Mouse (Mus musculus) left cerebral cortex, adult 9 months (tissue): ENCODE data around the gene Armc10.
A peak's percentile ranks its signal among the peaks of the same experiment; 100 is the strongest.
"Not testable (repeated sequence)": the region's sequence is repeated elsewhere in the genome, so short reads cannot be mapped to it uniquely, and the experiment has no call there.

Experiments used
- DNase-seq, 2 experiments: peaks; one replicate each; pipeline ENCODE4 v3.0.0; 2022; ENCODE audit warnings: low spot score in 2 of 2

Armc10 gene

DNA sequence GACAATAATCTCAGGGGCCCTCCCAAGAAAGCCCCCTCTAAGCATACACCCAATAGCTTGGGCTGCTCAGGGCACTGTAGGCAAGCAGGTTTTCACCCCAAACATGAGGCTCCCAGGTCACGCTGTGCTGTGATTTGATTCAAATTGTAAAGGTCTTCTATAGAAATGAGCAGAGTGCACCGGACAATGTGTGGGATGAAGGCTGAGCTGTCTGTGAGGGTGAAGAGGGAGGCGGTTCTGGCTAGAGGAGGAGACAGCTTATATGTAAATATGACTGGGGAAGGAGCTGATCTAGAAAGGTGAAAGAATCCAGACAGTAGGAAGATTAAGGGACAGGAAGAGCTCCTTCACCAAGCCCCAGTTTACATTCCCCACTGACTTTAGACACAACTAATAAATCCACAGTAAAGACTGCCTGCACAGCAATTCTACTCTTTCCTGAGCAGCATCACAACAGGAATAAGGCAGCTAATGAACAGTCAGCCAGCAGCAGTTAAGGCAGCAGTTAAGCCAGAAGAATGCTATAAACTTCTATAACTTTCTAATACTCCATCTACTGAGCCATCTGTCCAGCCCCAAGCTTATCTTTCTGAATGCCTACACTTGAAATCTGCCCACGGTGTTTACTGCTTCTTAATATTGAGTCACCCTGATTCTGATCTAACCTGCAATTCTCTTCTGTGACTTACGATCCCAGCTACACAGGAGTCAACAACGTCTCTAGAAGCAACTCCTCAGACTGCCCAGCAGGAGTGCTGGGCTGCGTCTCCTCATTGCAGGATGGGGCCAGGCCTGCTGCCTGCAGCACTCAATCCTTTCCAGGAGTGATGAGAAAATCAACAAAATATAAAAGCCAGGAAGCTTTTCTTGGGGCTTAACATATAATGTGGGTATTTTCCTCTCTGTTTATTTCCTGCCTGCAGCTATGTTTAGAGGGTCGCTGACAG is 21.9 kb downstream of the Armc10 start:
- DNase-seq, result no peak

DNA sequence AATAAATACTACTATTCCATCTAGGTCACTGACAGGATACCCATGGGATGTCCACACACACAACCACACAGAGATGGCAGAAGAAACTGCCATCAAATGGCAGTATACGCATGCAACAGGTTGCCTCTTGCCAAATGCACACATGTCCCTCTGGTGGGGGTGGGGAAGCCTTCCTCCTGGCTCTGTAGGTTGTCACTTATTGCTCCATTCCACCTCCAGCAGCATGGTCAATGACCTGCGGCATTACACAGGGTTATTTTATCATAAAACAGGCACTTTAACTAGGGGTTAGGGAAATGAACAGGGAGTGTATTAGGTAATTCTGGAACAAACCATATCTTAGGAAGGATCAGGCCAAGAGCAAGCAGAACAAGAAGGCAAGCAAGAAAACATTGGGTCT is 23.7 kb downstream of the Armc10 start:
- no peak for DNase-seq

DNA sequence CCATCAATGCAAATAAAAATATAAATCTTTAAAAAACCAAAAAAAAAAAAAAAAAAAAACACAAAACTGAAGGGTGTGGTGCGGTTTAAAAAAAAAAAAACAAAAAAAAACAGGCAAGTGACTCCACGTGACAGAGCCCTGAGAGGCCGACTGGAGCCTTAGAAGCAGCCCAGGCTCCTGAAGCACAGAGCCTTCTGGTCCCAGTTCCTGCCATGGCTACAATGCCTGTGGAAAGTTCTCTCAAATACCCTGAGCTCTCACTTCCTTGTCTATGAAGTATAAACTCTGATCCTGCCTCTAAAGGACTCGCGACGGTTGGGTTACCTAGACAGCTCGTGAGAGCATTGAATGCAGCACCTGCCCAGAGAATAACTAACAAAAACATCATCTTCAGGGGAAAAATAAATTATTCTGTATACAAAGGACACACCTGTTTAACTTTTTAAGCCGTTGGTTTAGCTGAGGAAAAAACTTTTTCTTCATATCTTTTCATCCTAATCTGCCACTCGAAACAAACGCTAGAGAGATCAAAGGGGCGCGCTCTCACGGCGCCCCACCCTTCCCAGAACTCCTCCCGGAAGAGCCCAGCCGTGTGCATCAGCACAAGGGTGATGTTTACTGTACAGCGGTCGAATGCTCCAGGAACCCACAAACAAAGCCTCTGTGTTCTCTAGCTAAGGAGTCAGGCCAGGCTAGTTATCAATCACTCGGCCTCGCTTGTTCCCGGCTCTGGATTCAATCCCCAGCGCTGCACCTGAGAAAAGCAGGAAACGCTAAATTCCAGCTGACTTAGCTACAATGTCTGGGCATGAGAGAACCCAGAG is 27.4 kb downstream of the Armc10 start:
- no peak for DNase-seq

DNA sequence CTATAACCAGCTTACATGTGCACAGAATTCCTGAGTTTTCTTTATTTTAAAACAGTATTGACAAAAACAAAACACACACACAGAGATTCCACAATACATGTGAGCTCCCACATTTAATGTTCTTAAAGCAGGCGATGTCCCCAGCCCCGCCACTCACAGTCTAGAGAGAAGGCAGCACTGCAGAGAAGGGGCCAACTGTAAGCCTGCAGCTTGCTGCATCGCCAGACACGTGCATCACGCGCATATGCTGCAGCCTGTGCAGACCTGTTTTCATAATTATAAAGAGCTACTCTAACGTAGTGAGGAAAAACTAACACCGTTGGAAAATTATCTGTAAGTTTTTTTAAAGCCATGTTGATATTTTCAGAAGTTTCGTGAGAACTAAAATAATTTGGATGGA is 28.1 kb downstream of the Armc10 start:
- DNase-seq, result no peak

DNA sequence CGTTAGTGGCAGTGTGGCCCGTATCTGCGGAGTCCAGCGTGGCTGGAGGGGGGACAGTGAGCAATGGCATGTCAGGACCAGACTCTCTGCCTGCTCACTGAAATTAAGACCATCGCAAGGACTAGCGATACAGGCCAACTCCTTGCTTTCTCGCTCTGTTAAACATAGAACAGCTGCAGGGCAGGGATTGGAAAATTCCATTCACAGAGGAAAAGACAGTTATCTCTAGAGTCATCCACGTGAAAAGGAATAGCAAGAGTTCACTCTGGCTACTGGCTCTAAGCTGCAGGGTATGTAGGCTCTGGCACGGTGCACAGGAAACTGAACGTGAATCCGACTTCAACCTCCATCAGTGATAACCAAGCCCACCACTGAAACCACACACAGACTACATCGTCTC is 29.4 kb downstream of the Armc10 start:
- no peak for DNase-seq

DNA sequence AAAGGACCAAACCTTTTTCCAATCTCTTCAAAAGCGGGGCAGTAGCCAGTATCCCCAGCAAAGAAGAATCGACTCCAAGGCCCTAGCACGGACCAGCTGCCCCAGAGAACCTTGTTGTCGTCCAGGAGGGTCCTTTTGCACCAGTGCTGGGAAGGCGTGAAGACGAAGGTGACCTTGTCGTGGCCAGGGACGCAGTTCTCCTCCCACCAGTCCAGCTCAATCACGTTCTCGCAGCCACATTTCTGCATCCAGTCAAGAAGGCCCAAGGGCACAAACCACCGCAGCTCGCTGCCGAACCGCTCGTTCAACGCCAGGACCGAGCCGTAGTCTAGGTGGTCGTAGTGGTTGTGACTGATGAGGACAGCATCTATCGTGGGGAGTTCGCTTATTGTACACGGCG is 29.9 kb downstream of the Armc10 start:
- DNase-seq, result no peak

DNA sequence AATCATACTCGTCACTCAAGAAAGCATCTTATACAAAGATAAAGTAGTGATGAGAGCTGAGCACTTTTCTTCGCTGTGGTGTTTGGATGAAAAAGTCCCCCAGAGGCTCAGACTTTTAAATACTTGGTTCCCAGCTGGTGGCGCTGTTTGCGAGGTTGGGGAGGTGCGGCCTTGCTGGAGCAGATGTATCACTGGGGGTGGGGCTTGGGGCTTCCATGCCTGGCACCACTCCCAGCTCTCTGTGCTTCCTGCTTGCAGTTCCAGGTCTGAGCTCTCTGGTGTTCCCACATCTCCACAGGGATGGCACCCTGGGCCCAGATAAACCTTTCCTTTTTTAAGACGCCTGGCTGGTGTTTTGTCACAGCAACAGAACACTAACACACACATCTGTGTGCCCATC is 32.3 kb downstream of the Armc10 start:
- DNase-seq, result no peak

DNA sequence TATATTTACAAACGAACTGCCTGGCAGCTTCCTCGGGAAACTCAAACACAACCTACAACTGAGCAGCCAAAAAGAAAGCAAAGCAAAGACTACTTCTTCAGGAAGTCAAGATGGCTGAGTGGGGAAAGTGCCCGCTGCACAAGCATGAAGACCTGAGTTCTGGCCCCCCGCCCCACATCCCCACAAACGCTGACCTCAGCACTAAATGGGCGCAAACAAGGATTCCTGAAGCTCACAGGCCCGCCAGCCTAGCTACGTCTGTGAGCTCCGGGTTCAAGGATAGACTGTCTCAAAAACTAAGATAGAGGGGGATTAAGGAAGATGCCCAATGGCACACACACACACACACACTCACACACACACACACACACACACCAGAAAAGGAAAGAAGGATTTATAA is 32.8 kb downstream of the Armc10 start:
- DNase-seq, result no peak

DNA sequence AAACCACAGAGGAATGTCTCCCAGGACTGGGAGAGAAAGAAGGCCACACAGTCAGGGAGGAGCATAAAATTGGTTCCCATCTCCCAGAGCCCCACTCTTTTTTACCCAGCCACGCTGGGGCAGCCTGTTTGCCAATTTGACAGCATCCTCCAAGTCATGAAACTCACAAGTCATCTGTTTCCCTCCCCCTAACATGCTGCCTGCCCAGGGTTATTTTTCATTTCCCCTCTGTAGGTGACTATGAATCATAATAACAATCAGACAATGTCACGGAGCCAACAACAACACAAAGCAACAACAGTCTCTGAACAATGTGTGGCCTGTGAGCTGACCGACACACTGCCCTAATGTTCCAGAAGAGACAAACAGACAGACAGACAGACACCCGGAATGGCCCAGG is 34.4 kb downstream of the Armc10 start:
- no peak for DNase-seq

DNA sequence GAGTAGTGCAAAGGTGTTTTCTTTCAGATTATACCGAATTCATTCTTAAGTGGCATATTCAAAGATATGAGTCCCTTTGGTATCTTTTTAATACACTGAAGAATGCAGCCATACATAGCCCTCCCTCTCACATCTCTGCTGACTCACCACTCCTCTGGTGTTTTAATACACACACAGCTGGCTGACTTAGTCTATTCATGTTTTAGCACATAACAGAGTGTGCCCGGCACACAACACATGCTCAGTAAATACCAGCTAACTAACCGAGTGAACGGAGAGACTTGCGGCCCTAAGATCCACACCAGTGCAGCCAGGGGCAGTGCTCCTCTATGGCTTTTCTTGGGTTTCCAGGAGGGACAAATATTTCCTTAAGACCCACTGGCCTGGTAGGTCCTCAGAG is 35.3 kb downstream of the Armc10 start:
- peak in 1 of 2 experiments; percentile 53 for DNase-seq

DNA sequence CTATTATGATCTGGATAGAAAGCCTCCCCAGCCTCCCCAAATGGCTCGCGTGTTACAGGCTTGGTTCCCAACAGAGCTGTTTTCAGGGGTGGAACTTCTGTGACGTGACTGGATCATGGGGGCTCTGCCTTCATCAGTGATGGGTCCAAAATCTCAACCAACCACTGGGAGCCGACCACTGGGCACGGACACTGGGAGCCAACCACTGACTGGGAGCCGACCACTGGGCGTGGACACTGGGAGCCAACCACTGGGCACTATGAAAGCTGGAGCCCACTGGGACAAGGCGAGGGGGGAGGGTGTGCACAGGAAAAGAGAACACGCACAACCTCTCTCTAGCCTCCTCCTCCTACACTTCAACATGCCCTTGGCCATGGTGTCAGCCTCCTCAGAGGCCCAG is 38.2 kb downstream of the Armc10 start:
- no peak for DNase-seq

DNA sequence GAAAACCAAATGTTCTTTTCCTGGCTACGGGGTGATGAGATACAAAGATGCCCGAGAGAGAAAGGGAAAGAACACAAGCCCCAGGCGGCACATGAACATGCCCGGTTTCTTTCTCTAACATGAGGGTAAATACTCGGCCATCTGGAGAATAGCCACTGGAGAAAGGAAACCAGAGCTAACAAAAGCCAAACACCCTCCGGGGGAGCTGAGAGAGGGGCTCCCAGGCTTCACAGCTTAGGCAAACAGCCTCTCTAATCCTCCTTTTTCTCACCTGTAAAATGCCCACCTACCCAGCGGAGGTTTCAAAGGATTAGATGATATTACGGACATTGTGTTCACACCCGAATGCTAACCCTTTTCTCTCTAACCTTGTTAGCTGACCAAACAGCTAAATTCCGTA is 39.4 kb downstream of the Armc10 start:
- no peak for DNase-seq

DNA sequence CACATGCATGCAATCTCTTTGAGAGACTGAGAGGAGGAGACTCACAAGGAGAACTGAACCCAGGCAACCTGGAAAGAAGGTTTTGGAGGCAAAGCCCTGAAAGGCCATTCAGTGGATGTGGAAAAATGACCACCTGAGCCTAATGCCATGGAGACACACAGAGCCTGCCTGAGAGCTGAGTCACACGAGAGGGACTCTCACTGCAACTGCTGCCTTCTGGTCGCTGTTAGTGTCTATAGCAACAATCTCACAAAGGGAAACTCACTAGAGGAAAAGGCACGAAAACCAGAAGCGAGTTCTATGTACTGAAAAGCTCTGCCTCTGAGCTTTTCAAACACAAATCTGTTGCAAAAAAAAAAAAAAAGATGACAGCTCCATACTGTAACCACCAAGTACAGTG is 41.4 kb downstream of the Armc10 start:
- DNase-seq, result peak in 1 of 2 experiments; percentile 42

DNA sequence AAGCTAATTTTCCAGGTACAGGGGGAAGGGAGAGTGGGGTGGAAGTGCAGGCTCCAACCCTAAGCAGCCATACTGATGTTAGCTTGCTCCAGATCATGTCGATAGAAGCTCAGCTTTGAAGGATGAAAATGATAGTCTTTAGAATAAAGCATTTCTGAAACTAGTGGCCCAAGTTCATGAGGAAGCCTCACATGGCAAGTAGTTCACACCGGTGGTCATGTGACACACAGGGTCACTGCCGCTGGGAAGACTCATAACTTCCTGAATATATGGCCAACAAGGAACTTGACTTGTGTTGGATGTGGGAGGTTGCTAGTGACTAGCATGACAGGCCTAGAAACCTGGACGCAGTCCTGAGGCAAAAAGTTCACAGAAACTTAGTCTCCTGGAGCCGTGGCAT is 46.6 kb downstream of the Armc10 start:
- DNase-seq, result no peak

DNA sequence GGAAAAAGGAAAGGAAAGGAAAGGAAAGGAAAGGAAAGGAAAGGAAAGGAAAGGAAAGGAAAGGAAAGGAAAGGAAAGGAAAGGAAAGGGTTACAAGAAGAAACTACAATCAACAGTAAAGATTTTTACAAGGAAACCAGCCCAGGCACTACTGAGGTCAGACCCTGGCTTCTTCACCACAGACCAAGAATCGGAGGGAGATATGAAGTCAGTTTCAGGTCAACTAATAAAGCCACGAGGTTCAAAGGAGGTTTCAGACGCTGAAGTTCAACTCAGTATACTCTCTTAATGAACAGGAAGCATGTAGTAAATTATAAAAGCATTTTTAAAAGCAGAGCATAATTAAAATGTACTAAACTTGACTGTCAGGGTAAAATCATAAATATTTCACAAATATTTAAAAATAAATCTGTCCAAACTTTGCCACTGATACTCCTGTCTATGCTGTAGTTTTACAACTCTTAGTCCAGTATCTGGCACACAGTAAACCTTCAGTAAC is 47.8 kb downstream of the Armc10 start:
- no peak for DNase-seq

DNA sequence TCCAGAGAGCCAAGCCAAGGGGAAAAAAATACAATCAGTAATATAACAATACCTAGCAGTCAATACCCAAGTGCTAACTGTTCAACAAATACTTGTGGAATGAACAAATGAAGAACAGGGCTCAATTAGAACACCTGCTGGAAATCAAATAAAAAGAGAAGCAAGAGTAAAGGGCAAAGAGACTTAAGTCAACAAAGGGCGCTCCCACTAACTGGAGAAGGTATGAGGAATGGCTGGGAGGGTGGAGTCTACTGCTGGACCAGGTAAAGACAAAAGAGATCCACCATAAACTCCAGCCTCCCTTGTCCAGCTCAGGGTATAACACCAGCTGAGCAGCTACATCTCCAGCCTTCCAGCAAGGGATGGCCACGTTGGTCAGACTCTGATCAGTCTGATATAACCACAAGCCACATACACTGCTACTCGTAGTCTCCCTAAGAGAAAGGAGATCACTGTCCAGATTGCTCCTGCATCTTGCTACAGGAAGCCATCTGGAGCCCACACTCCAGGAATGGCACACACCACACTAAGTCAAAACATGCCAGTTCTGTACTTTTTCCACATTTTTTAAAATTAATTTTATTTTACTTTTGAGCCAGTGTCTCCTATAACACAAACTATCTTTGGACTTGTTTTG is 49.4 kb downstream of the Armc10 start:
- no peak for DNase-seq

DNA sequence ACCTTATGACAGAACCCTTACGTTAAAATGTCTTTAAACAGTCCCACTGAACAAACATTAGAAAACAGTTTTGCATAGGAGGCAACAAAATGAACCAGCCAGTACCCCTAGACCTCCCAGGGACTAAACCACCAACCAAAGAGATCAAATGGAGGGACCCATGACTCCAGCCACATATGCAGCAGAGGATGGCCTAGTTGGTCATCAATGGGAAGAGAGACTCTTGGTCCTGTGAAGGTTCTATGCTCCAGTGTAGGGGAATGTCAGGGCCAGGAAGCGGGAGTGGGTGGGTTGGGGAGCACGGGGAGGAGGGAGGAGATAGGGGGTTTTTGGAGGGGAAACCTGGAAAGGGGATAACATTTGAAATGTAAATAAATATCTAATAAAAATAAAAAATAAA is 53.9 kb downstream of the Armc10 start:
- DNase-seq, result not testable (repeated sequence)

DNA sequence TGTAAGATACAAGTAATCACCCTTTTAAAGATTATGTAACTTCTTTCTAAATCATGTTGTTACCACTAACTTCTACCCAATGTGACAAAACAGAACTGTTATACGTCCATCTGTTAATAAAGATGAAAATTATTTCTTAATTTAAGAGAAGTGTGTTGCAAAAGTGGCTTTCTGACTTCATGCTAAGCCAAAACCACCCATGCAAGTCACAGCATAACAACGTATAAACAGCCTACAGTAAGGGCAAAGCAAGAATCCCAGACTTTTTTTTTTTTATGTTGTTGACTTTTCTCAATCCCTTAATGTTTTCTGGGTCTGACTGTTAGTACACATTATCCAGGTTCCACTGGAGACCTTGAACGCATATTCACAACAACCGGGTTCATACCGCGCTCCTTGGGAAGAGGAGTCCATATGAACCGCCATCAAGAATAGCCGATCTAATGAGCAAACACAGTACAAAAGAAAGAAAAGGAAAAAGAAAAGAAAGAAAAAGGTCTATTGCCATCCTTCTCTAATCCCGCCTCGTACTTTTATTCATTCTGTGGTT is 54.7 kb downstream of the Armc10 start:
- DNase-seq, result no peak

DNA sequence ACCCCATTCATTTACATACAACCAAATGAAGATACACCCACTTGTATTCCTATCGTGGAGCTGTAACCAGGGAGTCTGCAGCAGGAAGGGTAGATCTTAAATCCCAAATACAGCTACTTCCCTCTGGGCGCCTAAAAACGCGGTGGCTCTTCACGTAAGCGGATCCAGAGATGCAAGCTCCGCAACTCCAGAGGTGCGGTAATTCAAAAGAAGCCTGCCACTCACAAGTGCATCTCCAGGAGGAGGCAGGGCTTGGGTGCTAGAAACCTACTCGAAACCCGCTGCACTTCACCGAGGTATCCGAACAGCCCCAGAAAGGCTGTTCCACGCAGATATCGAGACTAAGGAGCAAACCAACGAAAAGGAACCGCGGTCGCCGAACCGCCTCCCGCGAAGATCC is 55.3 kb downstream of the Armc10 start:
- no peak for DNase-seq

DNA sequence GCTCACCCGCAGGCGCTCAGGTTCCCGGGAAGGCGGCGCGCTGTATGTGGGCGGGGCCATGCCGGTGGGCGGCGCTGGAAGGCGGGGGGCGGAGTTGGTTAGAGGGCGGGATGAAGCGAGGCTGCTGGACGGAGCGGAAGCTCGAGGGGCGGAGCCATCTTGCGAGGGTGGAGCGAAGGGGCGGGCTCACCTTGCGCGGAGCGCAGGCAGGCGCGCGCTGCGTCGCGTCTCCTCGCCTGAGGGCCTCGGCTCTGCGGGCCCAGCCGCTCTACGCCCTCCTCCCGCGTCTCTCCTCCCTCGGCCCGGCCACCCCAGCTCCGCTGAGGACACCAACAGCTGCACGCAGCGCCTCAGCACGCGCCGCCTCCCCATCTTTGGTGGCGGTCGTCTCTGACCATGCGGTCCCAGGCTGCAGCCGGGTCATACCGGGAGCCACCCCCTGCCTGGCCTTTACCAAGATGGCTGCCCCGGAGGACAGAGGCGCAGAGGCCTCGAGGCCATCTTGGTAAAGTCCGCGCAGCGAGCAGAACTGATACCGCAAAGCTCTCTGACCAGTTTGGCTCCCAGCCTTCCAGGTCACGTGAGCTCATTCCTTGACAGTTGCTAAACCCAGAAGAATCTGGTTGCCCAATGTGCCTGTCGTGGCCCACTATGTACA is 55.9 kb downstream of the Armc10 start, which contains the start of gene Napepld:
TSS of gene Napepld (minus strand) at position 46 of the 658 bp plus-strand sequence.
- peak; percentile 94 to 99 for DNase-seq

DNA sequence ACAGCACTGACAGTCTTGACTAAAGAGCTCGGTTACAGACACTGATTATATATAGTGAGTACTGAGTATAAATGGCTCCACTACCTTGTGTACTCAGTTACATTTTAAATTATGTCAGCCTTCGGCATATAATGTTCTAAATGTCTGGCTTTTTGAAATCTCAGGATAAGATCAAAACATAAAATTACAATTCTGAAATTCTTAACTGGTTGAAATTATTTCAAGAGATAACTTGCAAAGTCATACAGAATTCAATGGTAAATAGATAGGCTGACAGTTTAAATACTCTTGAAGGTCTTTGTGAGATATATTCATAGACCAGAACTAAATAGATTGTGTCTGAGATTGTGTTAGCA is 56.4 kb downstream of the Armc10 start:
- no peak for DNase-seq
